Mouse (Mus musculus) liver, adult 2 months (tissue): ENCODE data around the gene Isyna1. TPM values are rescaled to one million over a fixed set of nuclear protein-coding genes. Genes with fewer than 3 reads are reported as not detected.
A peak's percentile ranks its signal among the peaks of the same experiment; 100 is the strongest.

Source experiments
- DNase-seq: peaks from one replicate; pipeline ENCODE4 v3.0.0-alpha.2; 2011; ENCODE audit warnings: low read depth, low spot score; ENCODE audit errors: extremely low read depth
- H3K27ac ChIP-seq: fragments of 200-500 bp; replicated peaks from 2 replicates; pipeline ENCODE4 v1.5.1; 2012; ENCODE audit warnings: low read depth, mild to moderate bottlenecking, control low read depth, inconsistent platforms, low read length; ENCODE audit not compliant: insufficient read depth
- H3K27me3 ChIP-seq: fragments of 200-500 bp; 2 replicates; pipeline ENCODE4 v1.6.1; 2012; ENCODE audit warnings: mild to moderate bottlenecking, moderate library complexity, low read length, inconsistent platforms; ENCODE audit not compliant: control insufficient read depth, insufficient read depth
- H3K36me3 ChIP-seq: fragments of 200-500 bp; 2 replicates; pipeline ENCODE4 v1.6.1; 2012; ENCODE audit warnings: low read length, inconsistent platforms; ENCODE audit not compliant: control insufficient read depth, insufficient read depth
- H3K4me1 ChIP-seq: fragments of 200-500 bp; 2 replicates; pipeline ENCODE4 v1.6.1; 2011; ENCODE audit warnings: low read length; ENCODE audit not compliant: control insufficient read depth, insufficient read depth
- H3K4me3 ChIP-seq: fragments of 200-500 bp; 2 replicates; pipeline ENCODE4 v1.5.1; 2011; ENCODE audit warnings: low read depth, mild to moderate bottlenecking, control low read depth, low read length, moderate library complexity; ENCODE audit not compliant: insufficient read depth
- H3K79me2 ChIP-seq: fragments of 200-500 bp; 2 replicates; pipeline ENCODE4 v1.6.1; 2012; ENCODE audit warnings: inconsistent platforms, mild to moderate bottlenecking, low read length, moderate library complexity; ENCODE audit not compliant: control insufficient read depth, insufficient read depth
- H3K9ac ChIP-seq: fragments of 200-500 bp; 2 replicates; pipeline ENCODE4 v1.6.1; 2012; ENCODE audit warnings: low read depth, mild to moderate bottlenecking, control low read depth, inconsistent platforms, low read length
- CTCF ChIP-seq: fragments of 200-500 bp; IDR thresholded peaks from 2 replicates; pipeline ENCODE4 v1.5.1; 2011; ENCODE audit warnings: low read depth, low read length, control low read depth
- POLR2A ChIP-seq: fragments of 200-500 bp; IDR thresholded peaks from 2 replicates; pipeline ENCODE4 v1.6.1; 2011; ENCODE audit warnings: low read length, control low read depth; ENCODE audit not compliant: insufficient read depth; ENCODE audit errors: extremely low read depth
- WGBS: fragments of 180-500 bp; shearing (Covaris S2); methylation state at CpG from one replicate; pipeline ENCODE4 v1.1.7; 2018; 5-methylcytosine and 5-hydroxymethylcytosine counted together
- polyA plus RNA-seq: library from polyadenylated mRNA; depleted of rRNA; stranded (reverse); fragments of >200 nt; gene quantifications from 2 replicates; pipeline ENCODE4 v1.2.3, GENCODE M21; 2012
- total RNA-seq: library from RNA; depleted of rRNA; stranded (reverse); fragments of >200 nt; gene quantifications from 2 replicates; pipeline ENCODE4 v1.2.3, GENCODE M21; 2014

Isyna1 gene
- total and polyA plus RNA-seq, 2 experiments, result 3.2 to 16.6 TPM

GRCm38 (mm10) chr8:70597417-70598272, 3.5 kb downstream of the Isyna1 start:
- no peaks in the 10 kb centered on the region for H3K79me2 ChIP-seq
- no peak for TF ChIP-seq POLR2A
- no peak for TF ChIP-seq CTCF
- H3K9ac ChIP-seq, result no peak overlapping the region
- H3K27me3 ChIP-seq, result no peaks in the 10 kb centered on the region
- 43% methylated on average over 68 of the region's 68 CpGs for WGBS
- no peak overlapping the region for H3K27ac ChIP-seq
- H3K4me3 ChIP-seq, result no peak overlapping the region; the same call in 1 of the 2 replicates
- DNase-seq, result no peak
- H3K4me1 ChIP-seq, result peaks cover 11% of the 10 kb centered on the region
- no peaks in the 10 kb centered on the region for H3K36me3 ChIP-seq

DNA sequence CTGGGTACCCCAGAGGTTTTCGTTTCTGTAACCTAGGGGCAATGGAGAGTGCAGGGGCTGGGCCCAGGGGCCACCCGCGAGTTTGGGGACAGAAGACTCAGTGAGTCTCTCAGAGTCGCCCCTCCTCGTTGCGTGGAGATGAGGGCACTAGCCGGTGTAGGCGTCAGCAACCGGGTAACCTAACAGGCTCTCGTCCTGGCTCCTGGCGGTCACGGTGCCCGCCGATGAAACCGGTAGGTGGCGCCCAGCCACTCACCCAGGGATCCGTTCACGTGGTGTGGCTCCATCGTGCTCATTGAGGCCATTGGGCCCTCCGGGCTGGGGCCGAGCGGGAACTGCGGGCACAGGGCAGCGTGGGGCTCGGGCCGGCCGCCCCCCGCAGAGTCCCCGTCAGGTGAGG, 4.1 kb downstream of the Isyna1 start:
- TF ChIP-seq POLR2A (no peak), CTCF (peak; percentile 85)
- Histone ChIP-seq H3K4me1 (peaks cover 5% of the 10 kb centered on the region; the same call in 1 of the 2 replicates), H3K27ac (no peak overlapping the region), H3K27me3 (no peaks in the 10 kb centered on the region), H3K36me3 (no peaks in the 10 kb centered on the region), H3K9ac (no peak overlapping the region), H3K79me2 (no peaks in the 10 kb centered on the region), H3K4me3 (no peak overlapping the region)
- 20% methylated on average over 29 of the region's 29 CpGs for WGBS
- DNase-seq, result peak; percentile 43

DNA sequence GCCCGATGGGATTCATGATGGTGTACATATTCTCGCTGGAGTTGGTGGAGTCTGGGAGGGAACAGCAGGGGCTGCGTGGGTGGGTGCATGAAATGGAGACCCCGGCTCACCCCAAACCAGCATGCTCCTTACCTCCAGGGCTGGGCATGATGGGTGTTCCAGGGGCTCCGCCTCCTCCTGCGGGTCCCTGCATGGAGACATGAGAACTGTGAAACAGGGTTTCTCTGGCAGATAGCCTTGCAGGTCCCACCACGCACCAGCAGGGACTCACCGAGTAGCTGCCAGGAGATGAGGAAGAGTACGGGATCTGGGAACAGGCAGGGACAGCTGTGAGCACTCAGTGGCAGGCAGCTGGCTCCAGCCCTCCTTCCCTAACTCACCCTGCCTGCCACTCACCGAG, 4.5 kb downstream of the Isyna1 start:
- no peak for TF ChIP-seq CTCF
- TF ChIP-seq POLR2A, result no peak
- no peak overlapping the region for H3K27ac ChIP-seq
- DNase-seq, result no peak
- H3K27me3 ChIP-seq, result no peaks in the 10 kb centered on the region
- H3K4me1 ChIP-seq, result peaks cover 4% of the 10 kb centered on the region; the same call in 1 of the 2 replicates
- no peaks in the 10 kb centered on the region for H3K36me3 ChIP-seq
- no peaks in the 10 kb centered on the region for H3K79me2 ChIP-seq
- H3K9ac ChIP-seq, result no peak overlapping the region
- no peak overlapping the region for H3K4me3 ChIP-seq
- 51% methylated on average over 10 of the region's 10 CpGs for WGBS

DNA sequence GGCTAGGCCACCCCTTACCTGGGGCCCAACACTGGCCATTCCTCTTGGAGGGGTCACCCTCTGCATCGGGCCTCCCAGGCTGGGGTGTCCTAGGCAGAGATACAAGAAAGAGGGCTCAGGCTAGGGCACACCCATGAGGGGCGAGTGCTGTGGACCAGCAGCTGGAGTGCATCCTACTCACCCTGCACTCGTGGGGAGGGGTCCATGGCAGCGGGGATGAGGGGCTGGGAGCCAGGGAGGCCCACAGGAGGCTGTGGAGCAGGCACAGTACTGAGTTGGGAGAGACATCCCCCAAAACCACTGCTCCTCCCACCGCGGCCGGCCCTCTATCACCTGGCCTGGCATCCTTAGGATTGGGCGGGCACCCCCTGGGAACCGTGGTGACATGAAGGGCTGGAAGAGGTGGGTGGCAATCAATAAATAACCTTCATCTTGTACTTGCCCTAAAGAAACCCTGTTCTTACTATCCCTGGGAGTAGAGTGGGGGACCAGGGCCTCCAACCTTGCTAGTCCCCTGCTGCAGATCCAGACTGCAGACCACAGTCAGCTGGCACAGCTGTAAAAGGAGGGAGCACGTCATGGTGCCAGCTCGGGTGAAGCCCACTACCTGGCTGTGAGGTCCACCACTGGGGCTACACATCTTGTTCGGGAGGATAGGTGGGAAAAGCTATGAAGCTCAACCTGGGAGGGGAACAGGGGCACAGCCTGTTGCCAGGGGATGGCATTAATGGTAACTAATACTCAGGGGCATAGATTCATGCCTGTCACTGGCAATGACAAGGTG, 5.5 kb downstream of the Isyna1 start:
- Histone ChIP-seq H3K4me1 (peaks cover 4% of the 10 kb centered on the region; the same call in 1 of the 2 replicates), H3K36me3 (no peaks in the 10 kb centered on the region), H3K79me2 (no peaks in the 10 kb centered on the region), H3K27me3 (no peaks in the 10 kb centered on the region), H3K9ac (no peak overlapping the region), H3K27ac (no peak overlapping the region), H3K4me3 (no peak overlapping the region)
- DNase-seq, result no peak
- 85% methylated on average over 12 of the region's 12 CpGs for WGBS
- TF ChIP-seq CTCF (no peak), POLR2A (no peak)

DNA sequence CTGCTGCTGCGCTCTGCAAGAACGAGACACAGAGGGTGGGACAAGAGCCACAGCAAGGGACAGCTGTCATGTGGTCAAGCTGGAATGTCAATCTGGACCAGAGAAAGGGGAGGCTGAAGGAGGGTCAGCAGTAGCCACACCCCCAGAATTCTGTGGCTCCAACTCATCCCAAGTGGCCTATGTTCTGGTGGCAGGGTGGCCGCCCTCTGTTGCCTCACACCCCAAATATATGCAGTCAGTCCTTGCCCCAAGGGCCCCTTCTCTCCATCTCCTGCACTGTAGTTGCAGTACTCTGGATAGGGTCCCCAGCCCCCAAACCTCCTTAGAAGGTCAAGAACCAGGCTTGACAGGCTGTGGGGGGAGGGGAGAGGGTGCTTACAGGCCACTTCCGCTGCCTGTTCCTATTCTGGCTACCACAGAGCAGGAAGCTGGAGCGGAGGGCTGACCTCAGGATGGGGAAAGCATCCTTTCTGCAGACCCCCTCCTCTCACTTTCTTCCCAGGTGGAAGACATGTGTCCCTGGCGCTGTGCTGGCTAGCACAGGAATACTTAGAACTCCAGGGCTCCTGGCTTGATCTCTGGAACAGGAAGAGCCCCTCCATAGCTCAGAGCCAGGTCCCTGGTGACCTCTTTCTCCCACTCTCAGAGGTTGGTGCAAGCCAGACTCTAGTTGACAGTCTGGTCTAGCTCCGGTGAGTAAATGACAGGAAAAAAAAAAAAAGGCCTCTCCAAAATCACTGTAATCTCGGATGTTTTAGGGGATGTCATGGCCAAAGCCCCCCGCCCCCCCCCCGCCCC, 6.5 kb downstream of the Isyna1 start:
- no peak for TF ChIP-seq POLR2A
- TF ChIP-seq CTCF, result no peak
- no peaks in the 10 kb centered on the region for H3K79me2 ChIP-seq
- 48% methylated on average over 10 of the region's 10 CpGs for WGBS
- H3K4me3 ChIP-seq, result no peak overlapping the region
- H3K9ac ChIP-seq, result no peak overlapping the region
- no peaks in the 10 kb centered on the region for H3K4me1 ChIP-seq
- H3K36me3 ChIP-seq, result no peaks in the 10 kb centered on the region
- no peak for DNase-seq
- peak overlapping the region; percentile 22 for H3K27ac ChIP-seq
- no peaks in the 10 kb centered on the region for H3K27me3 ChIP-seq
